In the genomic region with DNA sequence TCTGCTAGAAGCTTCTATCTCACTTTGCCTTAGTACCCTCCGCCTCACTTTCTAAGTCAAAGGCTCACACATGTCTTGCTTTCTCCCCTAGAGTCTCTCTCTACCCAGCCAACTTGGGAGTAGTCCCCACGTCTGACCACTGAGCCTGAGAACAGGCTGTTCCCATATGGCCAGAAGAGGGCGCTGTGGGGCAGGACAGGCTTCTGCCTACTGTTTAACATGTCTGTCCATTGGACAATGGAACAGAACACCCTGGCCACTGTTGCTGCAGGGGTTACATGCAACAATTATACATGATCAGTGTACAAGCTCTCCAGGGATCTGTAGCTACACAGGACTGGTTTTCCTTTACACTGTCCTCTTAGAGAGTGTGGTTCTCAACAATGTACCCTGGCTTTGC, we compare ENCODE assay signal across 8 mouse cellular contexts. TPM values are rescaled to one million over a fixed set of nuclear protein-coding genes. Genes with fewer than 3 reads are reported as not detected.
A peak's percentile ranks its signal among the peaks of the same experiment; 100 is the strongest.
DNase-seq lines count a peak whose midpoint lies in the region; ATAC-seq and TF ChIP-seq lines count a peak whose summit lies in the region.

No protein-coding gene starts in this region.

- H3K4me3 ChIP-seq in cerebellum, adult 2 months (replicated peaks; ENCODE audit: insufficient read depth, low read depth, low read length), result no peak overlapping the region
- H3K4me3 ChIP-seq in hindbrain, embryonic 16.5 days (ENCODE audit: low read length), result no peak overlapping the region

- ATAC-seq in hindbrain, embryonic 16.5 days, result peak; percentile 60; the same call in 1 of the 2 replicates

- H3K4me1 ChIP-seq in cerebellum, adult 2 months (ENCODE audit: control insufficient read depth, insufficient read depth, low read length), result no peaks in the 10 kb centered on the region
- H3K4me1 ChIP-seq in hindbrain, embryonic 16.5 days (ENCODE audit: control insufficient read depth, insufficient read depth, low read depth, low read length), result no peaks in the 10 kb centered on the region; the same call in 1 of the 2 replicates

- 33% methylated on average over 3 of the region's 3 CpGs for WGBS in cerebellum, adult 2 months
- whole genome bisulfite sequencing in hindbrain, embryonic 16.5 days, result 22% methylated on average over 3 of the region's 3 CpGs

- no peak overlapping the region for H3K27ac ChIP-seq in cerebellum, adult 2 months (ENCODE audit: insufficient read depth, low read length)
- H3K27ac ChIP-seq in hindbrain, embryonic 16.5 days (ENCODE audit: low read depth, low read length), result no peak overlapping the region

- DNase-seq in WW6 (ENCODE audit: low read depth, low spot score), result peak; percentile 40
- DNase-seq in cerebellum, adult 2 months, result peak; percentile 45 to 62
- peak; percentile 57 to 75 for DNase-seq in frontal cortex, postnatal 10 days (ENCODE audit: low spot score in 2 of 2)
- peak; percentile 68 to 93 for DNase-seq in layer of hippocampus, postnatal 25 days (ENCODE audit: extremely low spot score in 1 of 2, low spot score in 1 of 2)
- peak; percentile 95 for DNase-seq in lung, postnatal 36 days
- peak; percentile 51 to 67 for DNase-seq in right cerebral cortex, postnatal 36 days (ENCODE audit: low spot score in 2 of 2)
- DNase-seq in urinary bladder, postnatal 36 days (ENCODE audit: low spot score in 2 of 2), result peak; percentile 74 to 79

- no peaks in the 10 kb centered on the region; the same call in 1 of the 2 replicates for H3K27me3 ChIP-seq in cerebellum, adult 2 months (ENCODE audit: control insufficient read depth, insufficient read depth, low read length)
- H3K27me3 ChIP-seq in hindbrain, embryonic 16.5 days (replicated peaks; ENCODE audit: control insufficient read depth, insufficient read depth, low read length), result no peaks in the 10 kb centered on the region

- H3K9ac ChIP-seq in hindbrain, embryonic 16.5 days (ENCODE audit: low read depth, low read length), result no peak overlapping the region

- TF ChIP-seq CTCF in cerebellum, adult 2 months (IDR thresholded peaks at IDR 0.05; ENCODE audit: borderline replicate concordance, insufficient read depth, low read depth, low read length), result peak; percentile 59

- no peaks in the 10 kb centered on the region for H3K9me3 ChIP-seq in hindbrain, embryonic 16.5 days (ENCODE audit: control insufficient read depth, low read length)

- H3K4me2 ChIP-seq in hindbrain, embryonic 16.5 days (ENCODE audit: low read length), result no peak overlapping the region

- TF ChIP-seq POLR2A in cerebellum, adult 2 months (IDR thresholded peaks at IDR 0.05; ENCODE audit: borderline replicate concordance, insufficient read depth, low read length), result no peak

- H3K36me3 ChIP-seq in hindbrain, embryonic 16.5 days (ENCODE audit: control insufficient read depth, insufficient read depth, low read length), result no peaks in the 10 kb centered on the region

RNA-seq across cellular contexts. Expression of gene Glrp1, which starts 52.5 kb away (rescaled TPM):
- polyA plus RNA-seq in cerebellum, adult 2 months (2012; rRNA removed), result 0.06 and 0.07 TPM in 2 replicates
- polyA plus RNA-seq in hindbrain, embryonic 16.5 days (2015; fragmentation: Nextera tagmentation; extraction: Ambion mirVana), result not detected in 2 replicates
- not detected for total RNA-seq in layer of hippocampus, postnatal 25 days (2021)

Comparison
In these comparisons a context has a peak if more than half of its experiments do, and no peak if none do; other contexts are left out.
1. DNase-seq: peak in every context shown above with its lines; median percentile 95 in lung, postnatal 36 days; 80 in layer of hippocampus, postnatal 25 days; 76 in urinary bladder, postnatal 36 days; 66 in frontal cortex, postnatal 10 days; 59 in right cerebral cortex, postnatal 36 days; 54 in cerebellum, adult 2 months; 40 in WW6.